ENCODE assay signal across 21 mouse cellular contexts in the genomic region with DNA sequence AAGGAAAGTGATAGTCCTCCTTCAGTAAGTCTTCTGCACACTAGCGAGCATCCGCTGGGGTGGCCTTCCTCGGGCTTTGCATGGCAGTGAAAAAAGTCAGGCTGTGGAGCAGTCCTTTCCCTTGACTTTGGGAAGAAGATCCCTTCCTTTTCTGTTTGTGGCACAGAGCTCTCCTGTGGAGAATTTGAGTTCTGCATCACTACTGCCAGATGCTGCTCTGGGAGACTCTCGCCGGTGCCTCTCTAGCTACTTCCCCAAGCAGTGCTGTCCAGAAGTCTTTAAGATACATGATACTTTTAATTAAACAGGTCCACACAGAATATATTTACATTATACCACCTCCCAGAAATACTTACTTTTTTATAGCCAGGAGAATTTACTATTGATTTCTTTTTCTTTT. TPM values are rescaled to one million over a fixed set of nuclear protein-coding genes. Genes with fewer than 3 reads are reported as not detected.
DNase-seq lines count a peak whose midpoint lies in the region; ATAC-seq and TF ChIP-seq lines count a peak whose summit lies in the region.
"Had no signal": no experiment of that assay in that cellular context is flagged by ENCODE, and none has a peak within 500 bp of the region (broad histone marks: within the 10 kb centered on the region; RNA-seq: fewer than 3 reads in every experiment).

No protein-coding gene starts in this region.

- H3K27ac ChIP-seq in hindbrain, embryonic 16.5 days (ENCODE audit: low read depth, low read length), result no peak overlapping the region
- no peak overlapping the region for H3K27ac ChIP-seq in hindbrain, embryonic 13.5 days
- peak overlapping the region; percentile 29; the same call in 1 of the 2 replicates for H3K27ac ChIP-seq in lung, embryonic 15.5 days
- H3K27ac ChIP-seq in embryonic facial prominence, embryonic 14.5 days (replicated peaks; ENCODE audit: low read depth, low read length), result 0 out of 2 replicates have a peak overlapping the region, but pooled peaks have one; percentile 11
- H3K27ac ChIP-seq in stomach, postnatal 0 days (replicated peaks), result peak overlapping the region; percentile 74
- H3K27ac ChIP-seq: hindbrain, embryonic 12.5 days; liver, embryonic 13.5 days; midbrain, embryonic 12.5 days had no signal

- H3K4me1 ChIP-seq in hindbrain, embryonic 16.5 days (ENCODE audit: control insufficient read depth, insufficient read depth, low read depth, low read length), result peaks cover 19% of the 10 kb centered on the region
- peaks cover 30% of the 10 kb centered on the region for H3K4me1 ChIP-seq in hindbrain, embryonic 13.5 days (replicated peaks)
- peaks cover 66% of the 10 kb centered on the region for H3K4me1 ChIP-seq in lung, embryonic 15.5 days
- H3K4me1 ChIP-seq in embryonic facial prominence, embryonic 14.5 days (ENCODE audit: control insufficient read depth, insufficient read depth, low read length), result peaks cover 24% of the 10 kb centered on the region
- H3K4me1 ChIP-seq in stomach, postnatal 0 days (replicated peaks; ENCODE audit: control insufficient read depth, insufficient read depth), result peaks cover 16% of the 10 kb centered on the region

- H3K27me3 ChIP-seq in hindbrain, embryonic 16.5 days (replicated peaks; ENCODE audit: control insufficient read depth, insufficient read depth, low read length), result no peaks in the 10 kb centered on the region
- no peaks in the 10 kb centered on the region for H3K27me3 ChIP-seq in hindbrain, embryonic 13.5 days
- H3K27me3 ChIP-seq in lung, embryonic 15.5 days, result no peaks in the 10 kb centered on the region
- H3K27me3 ChIP-seq in embryonic facial prominence, embryonic 14.5 days (replicated peaks; ENCODE audit: control insufficient read depth, insufficient read depth, low read length), result no peaks in the 10 kb centered on the region
- no peaks in the 10 kb centered on the region for H3K27me3 ChIP-seq in stomach, postnatal 0 days (ENCODE audit: control insufficient read depth, insufficient read depth, low read length)
- H3K27me3 ChIP-seq: heart, embryonic 12.5 days; hindbrain, embryonic 12.5 days; liver, embryonic 13.5 days; midbrain, embryonic 12.5 days had no signal

- no peak for TF ChIP-seq EP300 in stomach, postnatal 0 days (optimal IDR thresholded peaks at IDR 0.05)

- WGBS in hindbrain, embryonic 16.5 days, result 58% methylated on average over 5 of the region's 5 CpGs
- WGBS in hindbrain, embryonic 13.5 days, result 63% methylated on average over 5 of the region's 5 CpGs
- 67% methylated on average over 5 of the region's 5 CpGs for WGBS in lung, embryonic 15.5 days
- WGBS in embryonic facial prominence, embryonic 14.5 days, result 57% methylated on average over 5 of the region's 5 CpGs
- 47% methylated on average over 5 of the region's 5 CpGs for WGBS in stomach, postnatal 0 days

- peak; percentile 48; the same call in 1 of the 2 replicates for ATAC-seq in hindbrain, embryonic 16.5 days
- ATAC-seq in hindbrain, embryonic 13.5 days (ENCODE audit: low FRiP score), result no peak
- ATAC-seq in lung, embryonic 15.5 days (ENCODE audit: borderline replicate concordance, extremely low read depth, low FRiP score, low TSS enrichment), result no peak
- ATAC-seq in embryonic facial prominence, embryonic 14.5 days (ENCODE audit: low read depth), result no peak
- ATAC-seq in stomach, postnatal 0 days (ENCODE audit: low FRiP score, low TSS enrichment), result no peak
- ATAC-seq: activated CD4-positive, CD25-positive, alpha-beta regulatory T cell, adult 4 months had no signal

- no peaks in the 10 kb centered on the region for H3K9me3 ChIP-seq in hindbrain, embryonic 16.5 days (ENCODE audit: control insufficient read depth, low read length)
- no peaks in the 10 kb centered on the region for H3K9me3 ChIP-seq in hindbrain, embryonic 13.5 days
- H3K9me3 ChIP-seq in lung, embryonic 15.5 days, result no peaks in the 10 kb centered on the region
- H3K9me3 ChIP-seq in embryonic facial prominence, embryonic 14.5 days (ENCODE audit: control insufficient read depth, low read length), result no peaks in the 10 kb centered on the region
- H3K9me3 ChIP-seq in stomach, postnatal 0 days (ENCODE audit: control insufficient read depth, low read length), result no peaks in the 10 kb centered on the region
- H3K9me3 ChIP-seq: heart, embryonic 12.5 days; hindbrain, embryonic 12.5 days; liver, embryonic 13.5 days; midbrain, embryonic 12.5 days had no signal

- no peak overlapping the region for H3K9ac ChIP-seq in hindbrain, embryonic 16.5 days (ENCODE audit: low read depth, low read length)
- H3K9ac ChIP-seq in hindbrain, embryonic 13.5 days, result no peak overlapping the region
- no peak overlapping the region for H3K9ac ChIP-seq in lung, embryonic 15.5 days
- H3K9ac ChIP-seq in embryonic facial prominence, embryonic 14.5 days (ENCODE audit: low read depth, low read length), result no peak overlapping the region
- no peak overlapping the region for H3K9ac ChIP-seq in stomach, postnatal 0 days (ENCODE audit: low read length)
- H3K9ac ChIP-seq: heart, embryonic 12.5 days; hindbrain, embryonic 12.5 days; liver, embryonic 13.5 days; midbrain, embryonic 12.5 days had no signal

- 0 out of 2 replicates have a peak, but pooled peaks have one; percentile 12 for TF ChIP-seq CTCF in stomach, postnatal 0 days (IDR thresholded peaks at IDR 0.05; ENCODE audit: low read depth)

- no peak for DNase-seq in lung, postnatal 36 days
- no peak for DNase-seq in embryonic facial prominence, embryonic 14.5 days (ENCODE audit: low spot score)
- no peak for DNase-seq in stomach, postnatal 0 days (ENCODE audit: low spot score)
- DNase-seq in heart, adult 9 months (ENCODE audit: low spot score in 2 of 2), result no peak
- DNase-seq: adrenal gland, postnatal 10 days; cerebellum, adult 2 months; heart, postnatal 14 days; kidney, adult 9 months; kidney, postnatal 36 days; liver, embryonic 13.5 days; retina, postnatal 1 day; right cerebral cortex, postnatal 25 days; spleen, adult 18-20 months; thymus, postnatal 25 days had no signal

- no peak overlapping the region for H3K4me3 ChIP-seq in hindbrain, embryonic 16.5 days (ENCODE audit: low read length)
- H3K4me3 ChIP-seq in hindbrain, embryonic 13.5 days, result no peak overlapping the region
- H3K4me3 ChIP-seq in lung, embryonic 15.5 days, result no peak overlapping the region
- no peak overlapping the region for H3K4me3 ChIP-seq in embryonic facial prominence, embryonic 14.5 days (ENCODE audit: low read depth, low read length)
- H3K4me3 ChIP-seq in stomach, postnatal 0 days (ENCODE audit: low read depth, low read length), result no peak overlapping the region
- H3K4me3 ChIP-seq: heart, embryonic 12.5 days; hindbrain, embryonic 12.5 days; liver, embryonic 13.5 days; midbrain, embryonic 12.5 days had no signal

- no peaks in the 10 kb centered on the region for H3K36me3 ChIP-seq in hindbrain, embryonic 16.5 days (ENCODE audit: control insufficient read depth, insufficient read depth, low read length)
- no peaks in the 10 kb centered on the region for H3K36me3 ChIP-seq in hindbrain, embryonic 13.5 days
- H3K36me3 ChIP-seq in lung, embryonic 15.5 days, result no peaks in the 10 kb centered on the region
- H3K36me3 ChIP-seq in embryonic facial prominence, embryonic 14.5 days (ENCODE audit: control insufficient read depth, insufficient read depth, low read length), result no peaks in the 10 kb centered on the region
- no peaks in the 10 kb centered on the region for H3K36me3 ChIP-seq in stomach, postnatal 0 days (ENCODE audit: control insufficient read depth, insufficient read depth, low read length)
- H3K36me3 ChIP-seq: heart, embryonic 12.5 days; hindbrain, embryonic 12.5 days; liver, embryonic 13.5 days; midbrain, embryonic 12.5 days had no signal

- no peak overlapping the region for H3K4me2 ChIP-seq in hindbrain, embryonic 16.5 days (ENCODE audit: low read length)
- no peak overlapping the region for H3K4me2 ChIP-seq in hindbrain, embryonic 13.5 days
- no peak overlapping the region for H3K4me2 ChIP-seq in lung, embryonic 15.5 days
- no peak overlapping the region for H3K4me2 ChIP-seq in embryonic facial prominence, embryonic 14.5 days (ENCODE audit: low read depth, low read length)
- H3K4me2 ChIP-seq in stomach, postnatal 0 days (replicated peaks; ENCODE audit: low read depth), result 0 out of 2 replicates have a peak overlapping the region, but pooled peaks have one; percentile 2
- H3K4me2 ChIP-seq: heart, embryonic 12.5 days; hindbrain, embryonic 12.5 days; liver, embryonic 13.5 days; midbrain, embryonic 12.5 days had no signal

RNA-seq across cellular contexts. Expression of gene Btbd3, which starts 10.3 kb away (rescaled TPM):
- 33.7 and 37.5 TPM in 2 replicates for polyA plus RNA-seq in hindbrain, embryonic 16.5 days (2015; fragmentation: Nextera tagmentation; extraction: Ambion mirVana)
- 26.6 and 27.5 TPM in 2 replicates for polyA plus RNA-seq in hindbrain, embryonic 13.5 days (2015; fragmentation: Nextera tagmentation; extraction: Ambion mirVana)
- polyA plus RNA-seq in lung, embryonic 15.5 days (2015; fragmentation: Nextera tagmentation; extraction: Ambion mirVana), result 35.6 and 35.8 TPM in 2 replicates
- polyA plus RNA-seq in embryonic facial prominence, embryonic 14.5 days (2014; fragmentation: Nextera tagmentation; extraction: Ambion mirVana), result 28.1 and 29.4 TPM in 2 replicates
- polyA plus RNA-seq in stomach, postnatal 0 days (2015; fragmentation: Nextera tagmentation; extraction: Ambion mirVana), result 23.7 and 24.7 TPM in 2 replicates
- polyA plus RNA-seq: activated CD4-positive, CD25-positive, alpha-beta regulatory T cell, adult 4 months had no signal

Comparison
In these comparisons a context has a peak if more than half of its experiments do, and no peak if none do; other contexts are left out.
1. H3K27ac ChIP-seq: peak in lung, embryonic 15.5 days (single experiment), embryonic facial prominence, embryonic 14.5 days (single experiment) and stomach, postnatal 0 days (single experiment); none in hindbrain, embryonic 16.5 days (single experiment) and hindbrain, embryonic 13.5 days (single experiment).